Mouse (Mus musculus) cerebellum, adult 2 months (tissue): ENCODE data around the gene Itpr3.

Experiments
- CTCF ChIP-seq: fragments of 200-500 bp; IDR thresholded peaks from 2 replicates; pipeline ENCODE4 v1.5.1; 2011; ENCODE audit warnings: low read depth, mild to moderate bottlenecking, control low read depth, low read length, moderate library complexity, borderline replicate concordance; ENCODE audit not compliant: insufficient read depth
- POLR2A ChIP-seq: fragments of 200-500 bp; IDR thresholded peaks from 2 replicates; pipeline ENCODE4 v1.6.1; 2011; ENCODE audit warnings: low read length, control low read depth, borderline replicate concordance; ENCODE audit not compliant: insufficient read depth

DNA sequence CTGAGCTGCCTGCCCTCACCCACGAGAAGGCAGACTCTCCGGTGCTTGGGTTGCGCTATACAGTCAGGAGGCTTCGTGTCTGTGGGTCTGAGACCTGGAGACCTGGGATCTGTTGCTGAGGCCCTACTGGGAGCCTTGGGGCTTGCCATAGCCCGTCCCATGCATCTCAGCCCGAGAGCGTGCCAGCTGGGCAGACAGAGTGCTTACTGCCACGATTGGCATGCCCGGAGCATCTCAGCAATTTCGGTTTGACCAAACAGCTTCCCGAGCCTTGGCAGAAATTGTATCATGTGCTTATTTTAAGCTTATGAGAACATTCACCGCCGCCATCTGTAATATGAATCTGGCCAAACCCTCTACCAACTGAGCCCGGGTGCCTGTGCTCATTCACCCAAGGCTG, 97.2 kb downstream of the Itpr3 start:
- TF ChIP-seq POLR2A (no peak), CTCF (no peak)
